Mouse (Mus musculus) c-Kit-positive CD71-negative TER-119-negative erythroid progenitor cells, embryonic 14.5 days (primary cell): Measurements from ENCODE around the gene Uhrf2.
"Not testable (repeated sequence)": the region's sequence is repeated elsewhere in the genome, so short reads cannot be mapped to it uniquely, and the experiment has no call there.

ENCODE experiments used
- DNase-seq: peaks from one replicate; pipeline ENCODE4 v3.0.0-alpha.2; 2013; ENCODE audit warnings: low read depth

The Uhrf2 gene

DNA sequence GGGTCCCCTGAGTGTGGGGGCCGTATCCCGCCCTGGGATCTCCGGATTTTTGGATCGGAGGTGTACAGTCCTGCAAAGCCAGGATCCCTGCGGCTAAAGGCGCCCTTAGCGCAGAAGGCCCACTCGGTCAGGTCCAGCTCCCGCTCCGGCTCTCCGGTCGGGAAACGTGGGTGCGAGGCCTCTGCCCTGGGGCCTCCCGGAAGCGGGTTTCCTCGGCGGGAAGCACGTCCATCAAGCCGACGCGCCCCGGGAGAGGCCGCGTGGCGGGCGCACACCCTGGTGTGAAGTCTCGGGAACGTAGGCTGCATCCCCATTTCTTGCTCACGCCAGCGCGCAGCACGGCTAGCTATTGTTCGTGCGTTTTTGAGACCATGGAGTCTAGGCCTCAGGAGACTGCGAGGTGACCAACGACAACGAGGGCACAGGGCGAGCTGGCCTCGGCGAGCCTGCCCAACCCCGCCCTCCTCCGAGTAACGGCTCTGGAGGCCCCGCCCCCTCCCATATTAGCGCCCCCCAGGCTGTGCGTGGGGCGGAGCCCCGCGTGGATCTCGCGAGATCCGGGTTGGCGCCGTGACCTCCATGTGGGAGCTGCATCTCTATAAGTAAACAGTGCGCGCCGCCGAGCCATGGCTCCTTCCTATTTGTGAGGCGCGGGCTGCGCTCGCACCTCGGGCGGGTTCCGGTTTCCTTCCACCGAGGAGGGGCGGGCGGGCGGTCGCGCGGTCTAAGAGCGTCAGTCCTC is at the start of gene Uhrf2:
Uhrf2 (plus strand) TSS at position 620 of the 742 bp plus-strand sequence.
- DNase-seq, result peak; percentile 86

DNA sequence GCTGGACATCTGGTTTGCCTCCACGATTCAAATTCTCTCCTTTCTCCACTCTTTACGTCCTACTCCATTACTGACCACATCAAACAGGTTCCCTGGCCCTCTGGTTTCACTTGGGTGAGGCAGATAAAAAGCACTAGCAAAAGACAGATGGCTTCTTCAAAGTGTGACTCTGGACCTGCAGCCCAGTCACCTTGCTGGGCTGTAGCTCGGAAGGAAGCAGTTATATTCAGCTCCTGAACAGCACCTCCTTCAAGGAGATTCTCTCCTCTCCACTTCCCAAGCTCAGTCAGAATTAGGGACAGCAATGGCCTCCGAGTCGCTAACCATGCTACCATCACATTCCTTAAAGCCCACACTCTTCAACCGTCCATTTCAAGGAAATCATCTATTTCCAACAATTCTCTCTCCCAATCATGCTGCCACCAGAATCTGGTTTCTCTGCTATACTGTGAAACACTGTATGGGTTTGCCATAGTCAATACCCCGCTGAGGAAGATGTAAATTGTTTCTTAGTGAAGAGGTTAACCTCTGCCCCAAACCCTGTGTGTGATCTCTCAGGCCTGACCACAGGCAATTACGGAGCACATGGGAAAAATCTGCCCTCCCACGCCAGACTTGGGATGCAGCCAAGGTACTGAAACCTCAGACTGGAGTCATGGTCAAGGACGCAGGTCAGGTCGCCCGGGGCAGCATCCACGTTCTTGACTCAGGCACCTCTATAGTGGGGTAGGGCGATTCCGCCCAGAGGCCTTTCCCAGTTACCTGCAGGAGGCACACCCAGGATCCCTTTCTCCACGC is 45.9 kb upstream of the Uhrf2 start:
- no peak for DNase-seq

DNA sequence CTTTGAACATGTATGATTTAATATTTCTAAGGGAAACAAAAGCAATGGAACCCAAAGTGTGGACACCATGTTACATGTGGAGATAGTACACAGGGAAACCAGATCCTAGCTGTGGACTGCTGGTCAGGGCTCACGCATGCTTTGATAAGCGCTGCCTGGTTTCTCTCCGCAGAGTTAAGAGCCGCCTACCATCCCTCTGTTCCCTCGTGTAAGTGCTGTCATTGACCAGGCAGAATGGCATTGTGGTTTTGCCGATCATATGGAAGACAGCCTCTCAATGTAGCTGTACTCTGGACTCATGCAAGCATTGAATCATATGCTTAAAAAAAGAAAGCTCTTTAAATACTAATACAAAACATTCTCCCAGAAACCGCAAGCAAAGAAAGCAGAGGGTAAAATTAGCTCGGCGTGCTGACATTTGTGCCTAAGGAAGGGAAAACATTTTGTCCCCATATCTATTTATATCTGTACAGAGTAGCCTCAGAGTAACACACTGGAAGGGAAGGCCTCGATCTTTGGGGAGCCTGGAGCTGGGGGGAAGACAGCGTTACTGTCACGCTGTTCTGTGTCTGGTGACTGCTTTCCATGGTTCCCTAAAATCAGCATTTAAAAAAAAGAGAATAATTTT is 43.7 kb upstream of the Uhrf2 start:
- no peak for DNase-seq

DNA sequence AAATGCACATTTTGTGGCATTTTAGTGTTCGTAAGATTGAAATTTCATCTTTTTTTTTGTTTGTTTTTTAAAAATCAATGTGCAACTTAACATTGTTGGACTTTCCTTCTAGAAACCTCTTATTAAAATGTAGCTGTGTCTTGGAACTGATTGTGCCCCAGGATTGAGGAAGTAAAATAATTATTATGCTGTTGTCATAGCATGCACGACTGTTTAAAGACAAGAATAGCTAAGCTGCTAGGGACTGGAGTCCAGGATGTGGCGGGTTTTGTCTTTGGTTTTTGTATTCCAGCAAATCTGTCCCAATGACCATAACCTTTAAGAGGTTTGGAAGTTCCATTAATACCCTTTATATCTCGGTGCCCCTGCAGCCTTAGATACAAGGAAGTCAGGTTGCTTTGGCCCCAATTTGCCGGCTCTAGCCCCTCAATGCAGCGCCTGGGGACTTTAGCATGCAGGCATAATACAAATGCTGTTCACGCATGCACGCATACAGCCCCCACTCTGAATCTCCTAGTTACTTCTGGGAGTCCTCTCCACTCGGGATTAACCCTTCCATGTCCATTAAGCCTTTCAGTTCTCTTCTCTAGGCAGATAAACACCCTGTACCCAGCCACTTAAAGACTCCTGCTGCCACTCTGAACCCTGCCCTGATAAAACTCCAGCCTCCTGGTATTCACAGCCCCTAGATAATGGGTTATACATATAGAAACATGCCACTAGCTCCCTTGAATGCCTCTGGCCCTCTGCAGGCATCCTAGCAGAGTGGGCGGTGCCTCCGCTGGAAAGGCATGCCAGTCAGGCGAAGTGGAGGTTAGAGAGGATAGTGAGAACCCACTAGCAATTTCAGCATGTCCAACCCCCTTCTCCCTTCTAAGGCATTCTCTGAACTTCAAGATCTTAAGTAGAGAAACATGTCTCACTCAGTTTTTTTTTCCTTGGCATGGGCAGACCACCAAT is 29.6 kb upstream of the Uhrf2 start:
- DNase-seq, result no peak

DNA sequence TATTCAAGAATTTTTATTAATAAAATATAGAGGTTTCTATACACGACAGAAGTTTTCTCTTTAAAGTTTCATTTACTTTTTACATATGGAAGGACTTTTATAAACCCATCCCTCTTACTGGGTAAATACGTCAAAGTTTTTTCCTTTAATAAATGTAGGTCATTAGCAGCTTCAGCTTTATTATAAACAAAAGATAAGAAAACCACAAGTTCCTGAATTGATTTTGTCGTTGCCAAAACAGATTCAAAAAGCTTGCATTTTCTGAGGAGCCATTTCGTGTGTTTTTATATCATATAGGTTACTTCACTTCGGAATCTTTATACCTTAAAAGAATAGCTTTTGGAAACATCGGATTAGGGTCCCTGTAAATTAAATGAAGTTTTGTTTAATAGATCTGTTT is 28.8 kb upstream of the Uhrf2 start:
- DNase-seq, result no peak

DNA sequence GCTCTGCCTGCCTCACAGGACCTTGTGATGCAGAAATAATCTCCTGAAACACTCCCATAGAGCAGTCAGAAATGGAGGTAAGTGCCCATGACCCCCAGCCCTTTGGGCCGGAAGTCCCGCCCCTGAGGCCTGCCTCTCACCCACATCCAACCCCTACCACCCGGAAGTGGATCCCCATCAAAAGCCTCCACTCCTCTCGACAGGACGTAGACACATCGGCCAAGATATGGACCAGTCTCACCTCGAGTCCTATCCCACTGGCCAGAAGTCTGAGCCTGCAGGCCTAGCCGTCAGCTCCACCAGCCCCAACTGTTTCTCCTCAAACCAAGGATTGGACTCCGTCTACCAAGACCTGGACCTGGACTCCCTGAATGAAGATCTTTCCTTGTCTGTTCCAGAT is 26.7 kb upstream of the Uhrf2 start, which contains the start of gene Trpd52l3:
Trpd52l3 (plus strand) TSS at position 170 of the 400 bp plus-strand sequence.
- no peak for DNase-seq

DNA sequence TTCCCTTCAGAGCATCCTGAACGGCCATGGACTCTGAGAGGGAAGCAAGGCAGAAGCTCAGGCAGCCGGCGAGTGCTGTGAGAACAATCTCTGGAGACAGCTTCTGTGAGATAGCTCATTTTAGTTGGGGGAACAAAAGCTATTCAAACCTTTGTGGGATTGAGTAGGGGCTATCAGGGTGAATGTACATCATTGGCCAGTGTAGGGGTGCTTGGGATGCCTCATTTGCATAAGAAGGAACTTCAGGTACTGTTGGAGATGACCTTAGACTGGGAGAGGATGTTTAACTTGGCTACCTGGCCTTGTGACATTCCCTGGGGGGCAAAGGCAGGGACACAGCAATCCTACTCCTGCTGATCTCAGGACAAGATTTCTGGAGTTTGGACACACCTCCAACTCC is 23.9 kb upstream of the Uhrf2 start:
- DNase-seq, result no peak

DNA sequence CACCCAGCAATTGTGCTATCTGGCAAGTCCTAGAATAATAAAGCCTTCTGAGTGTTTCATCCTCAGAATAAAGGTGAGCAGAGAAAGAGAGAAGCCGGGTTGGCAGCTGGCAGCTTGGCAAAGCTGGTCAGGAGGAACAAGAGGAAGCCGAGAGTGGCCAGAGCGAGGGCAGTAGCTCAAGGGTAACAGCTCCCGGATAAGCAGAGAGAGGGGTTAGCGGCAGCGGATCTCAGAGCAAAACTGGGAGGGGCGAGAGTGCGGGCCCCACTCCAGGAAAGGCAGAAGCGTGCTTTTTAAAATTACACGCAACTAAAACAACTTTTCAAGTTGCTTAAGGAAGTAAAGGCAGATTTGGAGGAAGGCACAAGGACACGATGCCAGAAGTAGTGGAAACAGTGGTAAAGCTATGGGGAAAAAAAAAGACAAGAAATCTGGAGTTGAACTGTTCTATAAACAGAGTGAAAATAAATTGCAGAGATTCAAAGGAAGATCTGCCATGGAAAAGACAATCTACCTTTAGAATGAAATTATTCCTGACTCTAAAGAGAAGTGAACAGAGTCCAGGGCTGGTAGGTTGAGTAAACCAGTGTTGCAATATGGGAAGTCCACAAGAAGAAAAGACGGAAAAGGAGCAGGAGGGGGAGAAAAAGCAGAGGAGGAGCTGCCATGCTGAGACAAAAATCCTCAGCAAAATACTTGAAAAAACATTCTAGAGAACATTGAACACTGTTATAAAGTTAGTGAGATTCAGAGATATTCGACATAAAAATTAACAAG is 19.6 kb upstream of the Uhrf2 start:
- DNase-seq, result no peak

DNA sequence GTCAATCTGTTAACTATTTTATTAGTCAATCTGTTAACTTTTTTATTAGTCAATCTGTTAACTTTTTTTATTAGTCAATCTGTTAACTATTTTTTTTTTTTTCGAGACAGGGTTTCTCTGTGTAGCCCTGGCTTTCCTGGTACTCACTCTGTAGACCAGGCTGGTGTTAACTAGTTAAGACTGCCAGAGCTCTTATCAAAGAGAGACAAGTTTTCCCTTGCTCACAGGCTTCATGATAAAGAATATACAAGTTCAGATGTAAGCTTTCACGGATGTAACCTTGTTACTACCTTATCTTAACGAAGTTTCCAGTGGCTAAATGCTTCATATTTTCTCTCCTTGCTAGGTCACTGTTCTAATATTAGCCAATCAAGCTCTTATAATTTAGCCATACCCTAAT is 16.0 kb upstream of the Uhrf2 start:
- no peak for DNase-seq

DNA sequence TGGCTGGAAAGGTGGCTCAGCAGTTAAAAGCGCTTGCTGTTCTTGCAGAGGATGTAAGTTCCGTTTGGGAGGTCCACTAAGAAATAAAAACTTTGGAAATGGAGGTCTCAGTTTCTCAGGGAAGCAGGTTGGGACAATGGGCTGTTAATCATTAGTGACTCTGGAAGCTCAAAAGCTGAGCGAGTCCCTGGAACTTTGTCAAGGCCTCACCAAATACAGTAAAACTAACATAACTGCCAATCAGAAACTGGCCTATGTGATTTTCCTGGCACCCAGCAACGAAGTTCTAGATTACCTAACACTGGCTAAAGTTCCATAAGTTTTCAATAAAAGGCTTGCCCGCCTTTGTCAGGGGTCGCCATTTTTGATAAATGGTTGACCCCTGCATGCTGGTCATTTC is 14.2 kb upstream of the Uhrf2 start:
- no peak for DNase-seq

DNA sequence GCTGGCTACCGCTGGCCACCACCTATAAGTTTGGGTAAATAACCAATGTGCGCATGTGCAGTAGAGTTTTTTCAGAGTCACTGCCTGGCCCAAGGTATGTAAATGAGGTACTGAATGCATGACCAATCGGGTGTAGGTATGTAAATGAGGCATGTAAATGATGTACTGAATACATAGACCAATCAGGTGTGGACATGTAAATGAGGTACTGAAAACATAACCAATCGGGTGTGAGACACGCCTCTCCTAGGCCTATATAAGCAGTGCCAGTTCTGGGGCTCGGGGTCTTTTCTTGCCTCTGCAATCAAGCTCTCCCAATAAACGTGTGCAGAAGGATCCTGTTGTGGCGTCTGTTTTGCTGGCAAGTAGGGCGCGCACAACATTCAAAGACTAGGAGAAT is 6.9 kb upstream of the Uhrf2 start:
- not testable (repeated sequence) for DNase-seq

DNA sequence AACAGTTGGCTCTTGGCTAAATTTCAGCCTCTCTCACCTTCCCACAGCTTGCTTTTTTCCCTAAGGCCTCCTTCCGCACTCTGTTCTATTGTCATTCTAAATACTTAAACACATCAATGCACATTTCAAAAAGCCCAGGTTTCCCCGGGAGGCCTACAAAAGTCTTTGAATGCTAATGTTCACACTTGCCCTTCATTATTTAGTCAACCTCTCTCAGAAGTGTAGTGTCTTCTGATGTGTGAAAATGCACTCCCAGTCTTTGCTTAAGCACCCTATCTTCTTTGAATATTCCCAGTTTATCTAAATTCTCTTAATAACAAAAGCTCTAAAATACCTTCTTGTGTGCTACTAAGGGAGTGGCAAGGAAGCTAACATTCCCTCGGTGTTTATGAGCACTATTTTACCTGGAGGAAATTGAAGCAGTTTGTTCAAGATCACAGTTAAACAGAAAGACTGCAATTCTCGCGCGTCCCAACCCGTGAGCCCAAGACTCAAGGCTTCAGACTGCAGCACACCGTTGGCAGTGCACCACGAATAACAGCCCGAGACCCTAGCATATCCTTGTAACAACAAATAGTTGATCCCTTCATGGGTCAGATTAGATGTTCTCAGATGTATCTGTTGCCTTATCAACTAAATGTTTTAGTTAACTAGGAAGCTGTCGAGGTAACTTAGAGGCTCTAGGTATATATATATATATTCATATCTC is 1.2 kb upstream of the Uhrf2 start:
- no peak for DNase-seq

DNA sequence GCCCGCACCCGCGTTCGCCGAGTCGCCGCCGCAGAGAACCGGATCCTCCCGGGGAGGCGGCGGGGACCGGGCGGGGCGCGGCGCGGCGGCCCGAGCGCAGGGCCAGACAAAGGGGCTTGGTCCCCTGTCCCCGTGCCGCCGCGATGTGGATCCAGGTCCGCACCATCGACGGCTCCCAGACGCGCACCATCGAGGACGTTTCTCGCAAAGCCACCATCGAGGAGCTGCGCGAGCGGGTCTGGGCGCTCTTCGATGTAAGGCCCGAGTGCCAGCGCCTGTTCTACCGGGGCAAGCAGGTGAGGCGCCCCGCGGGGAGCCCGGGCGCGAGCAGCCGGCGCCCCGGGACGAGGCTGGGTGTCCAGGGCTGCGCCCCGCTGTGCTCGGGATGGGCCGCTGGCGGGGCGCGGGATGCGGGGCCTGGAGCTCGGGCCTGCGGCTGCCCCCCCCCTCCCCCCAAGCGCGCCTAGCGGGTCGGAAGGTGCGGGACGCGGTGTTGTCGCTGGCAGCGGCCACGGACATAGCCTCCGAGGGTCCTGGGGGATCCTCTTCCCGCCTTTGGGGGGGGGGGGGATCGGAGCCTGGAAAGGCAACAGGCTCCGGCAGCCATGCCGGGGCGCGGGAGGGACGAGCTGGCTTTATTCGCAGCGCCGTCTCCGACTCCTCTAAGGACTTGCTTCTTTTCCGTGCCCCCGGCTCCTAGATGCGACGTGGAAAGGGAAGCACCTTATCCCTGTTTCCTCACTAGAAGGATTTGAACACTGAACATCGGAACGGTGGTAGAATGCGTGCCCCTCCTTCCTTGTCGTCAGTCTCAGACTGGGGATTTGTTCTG is 539 bp downstream of the Uhrf2 start:
- no peak for DNase-seq

DNA sequence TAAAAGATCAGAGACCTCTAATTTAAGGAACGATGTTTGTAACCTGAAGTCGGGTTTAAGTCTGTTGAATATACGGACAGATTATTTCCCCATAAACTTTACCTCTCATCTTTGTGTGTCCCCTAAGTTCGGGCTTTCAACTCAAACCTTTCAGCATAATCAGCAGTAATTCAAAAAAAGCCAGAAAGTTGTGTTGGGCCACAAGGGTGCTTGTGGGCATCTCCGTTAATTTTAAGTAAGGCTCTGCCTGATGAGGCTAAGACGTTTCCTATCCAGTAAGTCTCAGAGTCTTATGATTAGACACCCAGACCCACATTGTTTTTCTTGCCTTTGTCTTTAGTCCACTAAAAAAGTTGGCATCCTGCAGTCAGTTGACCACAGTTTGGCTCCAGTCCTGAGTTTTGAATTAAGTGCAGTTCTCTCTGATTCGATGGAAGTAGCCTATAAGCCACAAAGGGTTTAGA is 1.2 kb downstream of the Uhrf2 start:
- no peak for DNase-seq

DNA sequence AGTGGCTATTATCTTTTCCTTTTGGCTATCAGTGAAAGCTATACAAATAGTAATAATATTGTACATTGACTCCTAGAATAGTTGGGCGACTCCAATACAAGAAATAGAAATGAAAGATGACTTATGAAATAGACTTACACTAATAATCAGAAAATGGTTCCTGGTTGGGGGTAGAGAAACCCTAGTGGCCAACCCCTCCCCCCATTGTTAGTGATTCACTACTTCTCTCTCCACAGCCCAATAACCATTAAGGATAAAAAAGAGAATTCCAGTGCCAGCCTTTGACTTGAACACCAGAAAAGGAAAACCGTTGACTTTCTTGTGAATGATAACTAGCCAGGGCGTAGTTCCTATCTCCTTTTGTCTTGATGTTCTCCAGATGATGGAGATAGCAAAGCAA is 1.9 kb downstream of the Uhrf2 start:
- no peak for DNase-seq

DNA sequence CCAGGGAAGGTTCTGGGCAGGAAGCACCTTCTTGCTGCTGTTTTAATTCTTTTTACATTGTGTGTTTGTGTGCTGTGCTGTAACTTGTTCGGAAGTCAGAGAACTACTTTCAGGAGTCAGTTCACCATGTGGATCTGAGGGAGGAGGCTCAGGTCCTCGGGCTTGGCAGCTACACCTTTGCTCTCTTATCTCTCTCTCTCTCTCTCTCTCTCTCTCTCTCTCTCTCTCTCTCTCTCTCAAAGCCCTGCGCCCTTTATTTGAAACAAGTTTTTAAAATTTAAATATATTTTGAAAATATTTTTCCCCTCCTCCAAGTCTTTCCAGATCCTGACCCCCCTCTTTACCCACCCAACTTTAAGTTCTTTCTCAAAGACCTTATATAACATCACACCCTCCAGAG is 5.0 kb downstream of the Uhrf2 start:
- DNase-seq, result no peak

DNA sequence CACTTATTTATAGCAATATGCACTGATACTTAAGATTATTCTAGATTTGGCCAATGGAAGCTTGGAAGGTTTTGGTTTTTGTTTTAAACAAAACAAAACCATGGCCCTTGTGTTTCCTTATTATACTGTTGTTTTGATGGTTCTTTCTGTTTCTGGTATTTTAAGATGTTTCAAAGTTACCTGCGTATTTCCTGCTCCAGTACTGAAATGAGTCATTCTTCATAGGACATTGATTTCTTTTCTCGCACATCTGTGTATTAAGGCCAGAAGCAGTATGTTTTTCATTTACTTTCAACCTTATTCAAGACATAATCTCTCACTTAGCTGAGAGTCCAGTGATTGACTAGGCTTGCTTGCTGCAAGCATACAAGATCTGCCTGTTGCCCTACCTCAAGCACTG is 13.4 kb downstream of the Uhrf2 start:
- no peak for DNase-seq

DNA sequence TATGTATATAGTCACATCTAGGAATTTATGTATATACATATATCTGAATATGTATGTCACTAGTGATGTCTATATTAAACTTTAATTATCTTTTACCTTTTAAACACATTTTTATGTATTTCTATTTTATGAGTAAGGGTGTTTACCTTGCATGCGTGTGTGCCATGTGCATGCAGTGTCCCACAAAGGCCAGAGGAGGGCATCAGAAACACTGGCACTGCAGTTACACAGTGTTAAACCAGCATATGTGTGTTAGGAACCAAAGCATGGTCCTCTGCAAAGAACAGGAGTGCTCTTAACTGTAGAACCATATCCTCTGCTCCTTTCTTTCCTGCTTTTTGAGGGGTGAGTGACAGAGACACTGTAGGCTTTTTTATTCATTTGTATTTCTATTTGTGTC is 14.3 kb downstream of the Uhrf2 start:
- DNase-seq, result no peak

DNA sequence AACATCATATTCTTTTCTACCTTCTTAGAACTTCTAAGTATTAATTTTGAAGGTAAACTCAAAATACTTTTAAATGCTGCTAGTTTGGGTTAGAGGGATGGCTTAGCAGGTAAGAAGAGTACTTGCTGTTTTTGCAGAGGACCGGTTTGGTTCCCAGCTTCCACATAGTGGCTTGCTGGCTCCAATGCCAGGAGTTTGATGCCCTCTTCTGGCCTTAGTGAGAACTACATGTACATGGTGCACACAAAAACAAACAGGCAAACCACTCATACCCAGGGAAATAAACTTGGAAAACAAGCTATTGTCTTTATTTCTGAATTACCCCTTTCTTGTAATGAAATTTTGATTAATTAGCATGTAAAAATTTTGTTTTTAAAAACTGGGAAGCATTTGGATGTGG is 15.5 kb downstream of the Uhrf2 start:
- no peak for DNase-seq
